Mouse (Mus musculus) hindbrain, embryonic 15.5 days (tissue): ENCODE data around the gene Wap. TPM values are rescaled to one million over a fixed set of nuclear protein-coding genes. Genes with fewer than 3 reads are reported as not detected.
"Not testable (repeated sequence)": the region's sequence is repeated elsewhere in the genome, so short reads cannot be mapped to it uniquely, and the experiment has no call there.

Experiments
- ATAC-seq: fragments of 200-750 bp; cut with Nextera tagmentation; 2 replicates; pipeline ENCODE4 v1.8.0; 2017; ENCODE audit warnings: low read depth, moderate number of reproducible peaks, moderate TSS enrichment; ENCODE audit not compliant: low FRiP score
- H3K27ac ChIP-seq: fragments of 300-500 bp; sonication (generic); replicated peaks from 2 replicates; pipeline ENCODE4 v1.5.1; 2015; ENCODE audit warnings: mild to moderate bottlenecking, inconsistent platforms
- H3K27me3 ChIP-seq: fragments of 300-500 bp; sonication (generic); 2 replicates; pipeline ENCODE4 v1.6.1; 2015; ENCODE audit warnings: control low read depth, inconsistent platforms
- H3K36me3 ChIP-seq: fragments of 300-500 bp; sonication (generic); 2 replicates; pipeline ENCODE4 v1.6.1; 2015; ENCODE audit warnings: control low read depth, inconsistent platforms
- H3K4me1 ChIP-seq: fragments of 300-500 bp; sonication (generic); replicated peaks from 2 replicates; pipeline ENCODE4 v1.6.1; 2015; ENCODE audit warnings: control low read depth, inconsistent platforms
- H3K4me2 ChIP-seq: fragments of 300-500 bp; sonication (generic); 2 replicates; pipeline ENCODE4 v1.6.1; 2015; ENCODE audit warnings: moderate library complexity, mild to moderate bottlenecking, inconsistent platforms
- H3K4me3 ChIP-seq: fragments of 300-500 bp; sonication (generic); 2 replicates; pipeline ENCODE4 v1.5.1; 2015; ENCODE audit warnings: mild to moderate bottlenecking, inconsistent platforms
- H3K9ac ChIP-seq: fragments of 300-500 bp; sonication (generic); 2 replicates; pipeline ENCODE4 v1.6.1; 2015; ENCODE audit warnings: inconsistent platforms
- H3K9me3 ChIP-seq: fragments of 300-500 bp; sonication (generic); 2 replicates; pipeline ENCODE4 v1.6.1; 2016; ENCODE audit warnings: control low read depth, inconsistent platforms
- WGBS: fragments of 180-500 bp; shearing (Covaris S2); methylation state at CpG from one replicate; pipeline ENCODE4 v1.1.7; 2015; 5-methylcytosine and 5-hydroxymethylcytosine counted together
- polyA plus RNA-seq: library from polyadenylated mRNA; unstranded; fragments of >200 nt; fragmentation: Nextera tagmentation; extraction: Ambion mirVana; gene quantifications from 2 replicates; pipeline ENCODE4 v1.2.1, GENCODE M21; 2015

Wap gene
- polyA plus RNA-seq, 1 experiment from 2014 or later: not detected

GRCm38 (mm10) chr11:6661206-6661605 lies 22.8 kb upstream of the Wap start:
- H3K9ac ChIP-seq: no peak overlapping the region
- H3K27ac ChIP-seq: no peak overlapping the region
- no peaks in the 10 kb centered on the region for H3K9me3 ChIP-seq
- H3K4me1 ChIP-seq: peaks cover 22% of the 10 kb centered on the region; the same call in 1 of the 2 replicates
- WGBS: 40% methylated on average over 14 of the region's 14 CpGs
- no peaks in the 10 kb centered on the region for H3K36me3 ChIP-seq
- no peaks in the 10 kb centered on the region for H3K27me3 ChIP-seq
- no peak for ATAC-seq
- H3K4me2 ChIP-seq: peak overlapping the region; percentile 27; the same call in 1 of the 2 replicates
- H3K4me3 ChIP-seq: no peak overlapping the region

DNA sequence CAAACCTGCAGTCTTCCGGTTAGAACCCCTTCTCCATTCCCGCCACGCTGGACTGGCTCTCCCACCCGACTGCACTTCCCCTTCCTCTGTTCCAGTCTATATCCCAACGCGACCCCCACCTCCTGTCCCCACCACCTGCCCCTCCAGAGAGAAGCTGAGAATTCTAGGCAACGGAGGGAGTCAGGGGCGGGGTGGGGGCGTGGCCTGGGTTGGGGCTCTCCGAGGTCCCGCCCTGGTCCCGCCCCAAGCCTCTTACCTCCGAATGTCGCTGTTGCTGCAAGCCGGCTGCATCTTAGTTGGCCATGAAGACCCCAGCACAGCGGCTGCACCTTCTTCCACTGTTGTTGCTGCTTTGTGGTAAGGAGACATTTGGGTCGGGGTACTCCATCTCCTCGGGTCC lies 19.8 kb upstream of the Wap start, which contains the start of gene Ramp3:
TSS of gene Ramp3 (plus strand) at position 251 of the 400 bp plus-strand sequence.
- Histone ChIP-seq H3K27ac (0 out of 2 replicates have a peak within 1 kb of the TSS, but pooled peaks have one; percentile 27), H3K4me3 (peak within 1 kb of the TSS; percentile 47), H3K9me3 (no peaks in the 10 kb centered on the region), H3K36me3 (no peaks in the 10 kb centered on the region), H3K4me1 (peaks cover 22% of the 10 kb centered on the region; the same call in 1 of the 2 replicates), H3K4me2 (peak within 1 kb of the TSS; percentile 80), H3K27me3 (no peaks in the 10 kb centered on the region), H3K9ac (peak within 1 kb of the TSS; percentile 44)
- 1% methylated on average over 18 of the region's 18 CpGs for WGBS
- peak; percentile 82 for ATAC-seq

DNA sequence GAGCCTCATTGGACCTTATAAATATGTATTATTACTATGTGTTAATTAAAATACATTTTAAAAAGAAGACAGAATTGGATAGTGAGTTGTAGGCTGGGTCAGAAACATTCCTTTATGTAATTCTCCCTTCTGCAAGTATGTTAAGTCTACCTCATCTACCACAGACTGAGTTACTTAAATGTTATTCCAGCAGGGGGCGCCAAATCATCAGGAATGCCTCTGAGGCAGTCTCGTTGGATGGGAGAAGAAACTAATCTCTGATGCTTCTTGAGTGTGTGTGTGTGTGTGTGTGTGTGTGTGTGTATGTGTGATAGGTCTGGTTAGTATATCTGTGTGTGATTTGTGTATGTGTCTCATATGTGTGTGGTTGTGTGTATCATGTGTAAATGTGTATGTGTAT lies 16.5 kb upstream of the Wap start:
- H3K9ac ChIP-seq: no peak overlapping the region
- no peaks in the 10 kb centered on the region for H3K36me3 ChIP-seq
- 0% methylated on average over 2 of the region's 2 CpGs for WGBS
- H3K4me1 ChIP-seq: peaks cover 8% of the 10 kb centered on the region; the same call in 1 of the 2 replicates
- no peak overlapping the region for H3K4me2 ChIP-seq
- no peaks in the 10 kb centered on the region for H3K27me3 ChIP-seq
- no peak overlapping the region for H3K4me3 ChIP-seq
- no peak overlapping the region for H3K27ac ChIP-seq
- no peaks in the 10 kb centered on the region for H3K9me3 ChIP-seq
- peak; percentile 59; the same call in 1 of the 2 replicates for ATAC-seq

- not testable (repeated sequence) for H3K4me1 ChIP-seq, H3K27me3 ChIP-seq, H3K9me3 ChIP-seq, H3K4me3 ChIP-seq, H3K27ac ChIP-seq, H3K36me3 ChIP-seq, H3K9ac ChIP-seq, ATAC-seq, H3K4me2 ChIP-seq
- WGBS: 89% methylated on average over 3 of the region's 3 CpGs
Observed at GRCm38 (mm10) chr11:6652978-6653377, 14.5 kb upstream of the Wap start.

GRCm38 (mm10) chr11:6650519-6650918 lies 12.1 kb upstream of the Wap start:
- no peak overlapping the region for H3K4me3 ChIP-seq
- ATAC-seq: no peak
- 73% methylated on average over 7 of the region's 7 CpGs for WGBS

DNA sequence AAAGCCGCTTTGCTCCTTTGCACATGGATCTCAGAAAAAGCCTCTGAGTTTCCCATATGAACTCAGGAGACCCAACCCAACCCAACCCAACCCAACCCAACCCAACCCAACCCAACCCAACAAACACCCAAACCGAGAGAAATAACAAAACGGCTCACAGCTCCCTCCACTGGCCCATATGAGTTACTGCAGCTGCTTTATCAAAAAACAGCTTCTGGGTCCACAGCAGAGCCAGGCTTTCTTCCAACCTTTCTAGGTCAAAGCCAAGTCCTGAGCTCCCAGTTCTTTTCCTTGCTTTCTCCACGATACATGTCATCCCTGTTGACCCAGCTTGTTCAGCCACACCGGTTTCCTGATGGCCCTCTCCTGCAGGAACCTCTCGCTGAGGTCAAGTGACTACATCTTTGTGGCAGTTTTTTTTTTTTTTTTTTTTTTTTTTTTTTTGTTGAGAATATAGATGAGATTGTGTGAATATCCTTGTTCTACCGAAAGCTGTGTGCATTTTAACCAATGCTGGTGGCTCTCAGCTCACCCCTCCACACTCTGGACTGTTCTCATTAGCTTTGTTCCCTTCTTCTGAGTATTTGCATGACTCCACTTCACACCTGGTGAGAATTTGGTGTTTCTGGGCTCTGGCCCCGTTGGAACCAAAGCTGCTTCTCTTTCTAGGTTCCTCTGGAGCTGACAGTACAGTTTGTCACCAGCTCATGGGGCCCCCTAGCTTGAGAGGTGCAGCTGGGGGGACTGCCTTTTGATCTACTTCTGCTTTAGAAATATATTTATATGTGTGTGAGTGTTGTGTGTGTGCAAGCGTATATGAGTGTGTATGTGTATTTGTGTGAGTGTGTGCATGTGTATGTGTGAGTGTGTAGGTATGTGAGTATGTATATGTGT lies 9.6 kb upstream of the Wap start:
- WGBS: 63% methylated on average over 9 of the region's 9 CpGs
- H3K4me3 ChIP-seq: no peak overlapping the region

More at GRCm38 (mm10) chr11:6650519-6650918, 12.1 kb upstream of the Wap start:
- H3K36me3 ChIP-seq: no peaks in the 10 kb centered on the region
- H3K27me3 ChIP-seq: no peaks in the 10 kb centered on the region
- H3K9ac ChIP-seq: no peak overlapping the region
- H3K9me3 ChIP-seq: no peaks in the 10 kb centered on the region
- no peak overlapping the region for H3K27ac ChIP-seq
- H3K4me2 ChIP-seq: no peak overlapping the region
- no peaks in the 10 kb centered on the region for H3K4me1 ChIP-seq

DNA sequence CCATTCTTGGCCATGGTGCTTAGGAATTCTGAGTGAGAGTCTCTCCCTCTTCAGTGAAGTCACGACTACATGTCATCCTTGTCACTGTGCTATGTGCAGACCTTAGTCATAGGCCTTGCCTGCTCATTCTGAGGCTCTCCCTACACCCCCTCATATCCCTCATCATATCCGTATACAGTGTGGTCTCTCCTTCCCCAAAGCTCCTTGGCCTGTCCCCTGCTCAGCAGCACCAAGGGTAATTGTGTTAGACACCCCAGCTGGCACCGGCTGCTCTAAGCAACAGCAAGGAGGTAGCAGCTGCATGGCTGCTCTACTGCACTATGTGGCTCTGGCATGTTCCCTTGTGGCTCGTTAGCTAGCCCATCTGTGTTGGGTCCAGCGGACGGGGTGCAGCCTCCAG lies 6.1 kb upstream of the Wap start:
- Histone ChIP-seq H3K4me1 (no peaks in the 10 kb centered on the region), H3K27me3 (no peaks in the 10 kb centered on the region), H3K4me3 (no peak overlapping the region), H3K9me3 (no peaks in the 10 kb centered on the region), H3K36me3 (no peaks in the 10 kb centered on the region), H3K9ac (no peak overlapping the region), H3K4me2 (no peak overlapping the region), H3K27ac (no peak overlapping the region)
- ATAC-seq: no peak
- WGBS: 77% methylated on average over 6 of the region's 6 CpGs

More for the DNA sequence above, 9.6 kb upstream of the Wap start:
- H3K27me3 ChIP-seq: no peaks in the 10 kb centered on the region
- no peak overlapping the region for H3K27ac ChIP-seq
- H3K4me2 ChIP-seq: no peak overlapping the region
- no peaks in the 10 kb centered on the region for H3K9me3 ChIP-seq
- H3K9ac ChIP-seq: no peak overlapping the region
- H3K4me1 ChIP-seq: no peaks in the 10 kb centered on the region
- H3K36me3 ChIP-seq: no peaks in the 10 kb centered on the region
- ATAC-seq: no peak

GRCm38 (mm10) chr11:6639072-6639471 lies 635 bp upstream of the Wap start:
- Histone ChIP-seq H3K27ac (no peak overlapping the region), H3K4me2 (no peak overlapping the region), H3K4me1 (no peaks in the 10 kb centered on the region), H3K9ac (no peak overlapping the region), H3K4me3 (no peak overlapping the region), H3K27me3 (no peaks in the 10 kb centered on the region), H3K36me3 (no peaks in the 10 kb centered on the region), H3K9me3 (no peaks in the 10 kb centered on the region)
- no peak for ATAC-seq
- 74% methylated on average over 6 of the region's 6 CpGs for WGBS

GRCm38 (mm10) chr11:6636150-6636549 lies 2.3 kb downstream of the Wap start:
- no peaks in the 10 kb centered on the region for H3K27me3 ChIP-seq
- H3K36me3 ChIP-seq: no peaks in the 10 kb centered on the region
- no peak overlapping the region for H3K9ac ChIP-seq
- no peaks in the 10 kb centered on the region for H3K9me3 ChIP-seq
- WGBS: 78% methylated on average over 8 of the region's 8 CpGs
- no peak overlapping the region for H3K4me2 ChIP-seq
- no peak overlapping the region for H3K4me3 ChIP-seq
- no peaks in the 10 kb centered on the region for H3K4me1 ChIP-seq
- H3K27ac ChIP-seq: no peak overlapping the region
- no peak for ATAC-seq

DNA sequence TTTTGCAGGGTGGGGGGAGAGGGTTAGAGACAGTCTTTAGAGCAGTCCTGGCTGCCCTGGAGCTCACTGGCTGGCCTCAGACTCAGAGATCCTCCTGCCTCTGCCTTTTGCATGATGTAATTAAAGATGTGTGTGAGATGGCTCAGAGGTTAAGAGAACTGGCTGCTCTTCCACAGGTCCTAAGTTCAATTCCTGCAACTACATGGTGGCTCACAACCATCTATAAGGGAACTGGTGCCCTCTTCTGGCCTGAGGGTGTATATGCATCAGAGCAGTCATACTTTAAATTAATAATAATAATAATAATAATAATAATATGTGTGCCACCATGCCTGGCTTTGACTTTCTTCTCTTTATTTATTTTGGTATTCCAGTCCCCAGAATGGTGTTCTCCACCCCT lies 8.8 kb downstream of the Wap start:
- ATAC-seq: no peak
- Histone ChIP-seq H3K9ac (no peak overlapping the region), H3K27me3 (no peaks in the 10 kb centered on the region), H3K9me3 (no peaks in the 10 kb centered on the region), H3K4me2 (no peak overlapping the region), H3K4me3 (no peak overlapping the region), H3K4me1 (peaks cover 14% of the 10 kb centered on the region), H3K27ac (no peak overlapping the region), H3K36me3 (no peaks in the 10 kb centered on the region)

GRCm38 (mm10) chr11:6628568-6628967 lies 9.9 kb downstream of the Wap start:
- H3K4me3 ChIP-seq: no peak overlapping the region
- no peaks in the 10 kb centered on the region for H3K27me3 ChIP-seq
- 19% methylated on average over 4 of the region's 4 CpGs for WGBS
- H3K9ac ChIP-seq: no peak overlapping the region
- ATAC-seq: no peak
- H3K9me3 ChIP-seq: no peaks in the 10 kb centered on the region
- H3K36me3 ChIP-seq: peaks cover 4% of the 10 kb centered on the region; the same call in 1 of the 2 replicates
- peaks cover 25% of the 10 kb centered on the region for H3K4me1 ChIP-seq
- H3K4me2 ChIP-seq: no peak overlapping the region
- H3K27ac ChIP-seq: no peak overlapping the region

GRCm38 (mm10) chr11:6627731-6628130 lies 10.7 kb downstream of the Wap start:
- ATAC-seq: no peak
- WGBS: 92% methylated on average over 4 of the region's 4 CpGs
- H3K27ac ChIP-seq: no peak overlapping the region
- H3K9me3 ChIP-seq: no peaks in the 10 kb centered on the region
- H3K4me3 ChIP-seq: no peak overlapping the region
- H3K36me3 ChIP-seq: peaks cover 10% of the 10 kb centered on the region
- H3K4me1 ChIP-seq: peaks cover 33% of the 10 kb centered on the region
- no peak overlapping the region for H3K4me2 ChIP-seq
- no peaks in the 10 kb centered on the region for H3K27me3 ChIP-seq
- no peak overlapping the region for H3K9ac ChIP-seq
